Mouse (Mus musculus): ENCODE results near the gene Ccno. TPM values are rescaled to one million over a fixed set of nuclear protein-coding genes. Genes with fewer than 3 reads are reported as not detected.

Gene Ccno
- polyA plus RNA-seq, 1 experiment, result 7.6 TPM

- H3K27me3 ChIP-seq (ENCODE audit: control insufficient read depth, insufficient read depth, insufficient read length), result no peaks in the 10 kb centered on the region
- no peak overlapping the region for H3ac ChIP-seq (ENCODE audit: control insufficient read depth, insufficient read length, low read depth)
- H3K79me2 ChIP-seq (ENCODE audit: control insufficient read depth, insufficient read depth), result no peaks in the 10 kb centered on the region
- no peaks in the 10 kb centered on the region for H3K79me3 ChIP-seq (ENCODE audit: low read depth)
- H3K4me3 ChIP-seq (ENCODE audit: insufficient read depth, poor library complexity, severe bottlenecking), result no peak overlapping the region
- no peaks in the 10 kb centered on the region for H3K36me3 ChIP-seq (ENCODE audit: control insufficient read depth, insufficient read depth)
- no peak for TF ChIP-seq MAX (IDR thresholded peaks at IDR 0.05)
- no peak for TF ChIP-seq CEBPB (IDR thresholded peaks at IDR 0.05; ENCODE audit: low read depth)
- no peak for TF ChIP-seq USF1 (IDR thresholded peaks at IDR 0.05; ENCODE audit: low read depth)
- TF ChIP-seq FOSL1 (IDR thresholded peaks at IDR 0.05; ENCODE audit: insufficient read depth, low read length, poor library complexity, severe bottlenecking), result no peak
- no peak for TF ChIP-seq MYOG (IDR thresholded peaks at IDR 0.05; ENCODE audit: control insufficient read depth, extremely low read depth, insufficient read length)
Observed at GRCm38 (mm10) chr13:113022467-113022866, 34.9 kb downstream of the Ccno start.

- H3K4me3 ChIP-seq (ENCODE audit: insufficient read depth, poor library complexity, severe bottlenecking), result no peak overlapping the region
- H3K79me2 ChIP-seq (ENCODE audit: control insufficient read depth, insufficient read depth), result no peaks in the 10 kb centered on the region
- no peaks in the 10 kb centered on the region for H3K36me3 ChIP-seq (ENCODE audit: control insufficient read depth, insufficient read depth)
- TF ChIP-seq USF1 (IDR thresholded peaks at IDR 0.05; ENCODE audit: low read depth) (no peak), MYOG (IDR thresholded peaks at IDR 0.05; ENCODE audit: control insufficient read depth, extremely low read depth, insufficient read length) (no peak), CEBPB (IDR thresholded peaks at IDR 0.05; ENCODE audit: low read depth) (peak; percentile 65), FOSL1 (IDR thresholded peaks at IDR 0.05; ENCODE audit: insufficient read depth, low read length, poor library complexity, severe bottlenecking) (no peak), MYOD1 (IDR thresholded peaks at IDR 0.05; ENCODE audit: control insufficient read depth, insufficient read length, low read depth) (no peak), CTCF (IDR thresholded peaks at IDR 0.05; ENCODE audit: control insufficient read depth, insufficient read depth, insufficient read length) (no peak)
- no peaks in the 10 kb centered on the region for H3K27me3 ChIP-seq (ENCODE audit: control insufficient read depth, insufficient read depth, insufficient read length)
- no peaks in the 10 kb centered on the region for H3K79me3 ChIP-seq (ENCODE audit: low read depth)
- peak overlapping the region; percentile 35 for H3ac ChIP-seq (ENCODE audit: control insufficient read depth, insufficient read length, low read depth)
Observed at GRCm38 (mm10) chr13:113023274-113024143, 35.9 kb downstream of the Ccno start.

- no peaks in the 10 kb centered on the region for H3K27me3 ChIP-seq (ENCODE audit: control insufficient read depth, insufficient read depth, insufficient read length)
- H3K79me2 ChIP-seq (ENCODE audit: control insufficient read depth, insufficient read depth), result no peaks in the 10 kb centered on the region
- H3ac ChIP-seq (ENCODE audit: control insufficient read depth, insufficient read length, low read depth), result no peak overlapping the region
- H3K4me3 ChIP-seq (ENCODE audit: insufficient read depth, poor library complexity, severe bottlenecking), result no peak overlapping the region
- TF ChIP-seq MYOG (IDR thresholded peaks at IDR 0.05; ENCODE audit: control insufficient read depth, extremely low read depth, insufficient read length) (no peak), FOSL1 (IDR thresholded peaks at IDR 0.05; ENCODE audit: insufficient read depth, low read length, poor library complexity, severe bottlenecking) (no peak), USF1 (IDR thresholded peaks at IDR 0.05; ENCODE audit: low read depth) (no peak), MAX (IDR thresholded peaks at IDR 0.05) (no peak), MYOD1 (IDR thresholded peaks at IDR 0.05; ENCODE audit: control insufficient read depth, insufficient read length, low read depth) (no peak), CTCF (IDR thresholded peaks at IDR 0.05; ENCODE audit: control insufficient read depth, insufficient read depth, insufficient read length) (no peak), CEBPB (IDR thresholded peaks at IDR 0.05; ENCODE audit: low read depth) (no peak)
- H3K79me3 ChIP-seq (ENCODE audit: low read depth), result no peaks in the 10 kb centered on the region
- no peaks in the 10 kb centered on the region for H3K36me3 ChIP-seq (ENCODE audit: control insufficient read depth, insufficient read depth)
Observed at GRCm38 (mm10) chr13:113031351-113031750, 43.7 kb downstream of the Ccno start.

GRCm38 (mm10) chr13:113031792-113032571, 44.4 kb downstream of the Ccno start:
- H3K79me2 ChIP-seq (ENCODE audit: control insufficient read depth, insufficient read depth), result no peaks in the 10 kb centered on the region
- no peaks in the 10 kb centered on the region for H3K79me3 ChIP-seq (ENCODE audit: low read depth)
- peak overlapping the region; percentile 30 for H3ac ChIP-seq (ENCODE audit: control insufficient read depth, insufficient read length, low read depth)
- TF ChIP-seq FOSL1 (IDR thresholded peaks at IDR 0.05; ENCODE audit: insufficient read depth, low read length, poor library complexity, severe bottlenecking) (no peak), MYOD1 (IDR thresholded peaks at IDR 0.05; ENCODE audit: control insufficient read depth, insufficient read length, low read depth) (no peak), MYOG (IDR thresholded peaks at IDR 0.05; ENCODE audit: control insufficient read depth, extremely low read depth, insufficient read length) (no peak), CEBPB (IDR thresholded peaks at IDR 0.05; ENCODE audit: low read depth) (no peak), CTCF (IDR thresholded peaks at IDR 0.05; ENCODE audit: control insufficient read depth, insufficient read depth, insufficient read length) (no peak), MAX (IDR thresholded peaks at IDR 0.05) (no peak), USF1 (IDR thresholded peaks at IDR 0.05; ENCODE audit: low read depth) (no peak)
- H3K36me3 ChIP-seq (ENCODE audit: control insufficient read depth, insufficient read depth), result no peaks in the 10 kb centered on the region
- H3K27me3 ChIP-seq (ENCODE audit: control insufficient read depth, insufficient read depth, insufficient read length), result no peaks in the 10 kb centered on the region
- H3K4me3 ChIP-seq (ENCODE audit: insufficient read depth, poor library complexity, severe bottlenecking), result no peak overlapping the region

GRCm38 (mm10) chr13:113032831-113033230, 45.2 kb downstream of the Ccno start:
- no peaks in the 10 kb centered on the region for H3K79me3 ChIP-seq (ENCODE audit: low read depth)
- H3K4me3 ChIP-seq (ENCODE audit: insufficient read depth, poor library complexity, severe bottlenecking), result no peak overlapping the region
- H3ac ChIP-seq (ENCODE audit: control insufficient read depth, insufficient read length, low read depth), result no peak overlapping the region
- no peak for TF ChIP-seq USF1 (IDR thresholded peaks at IDR 0.05; ENCODE audit: low read depth)
- no peak for TF ChIP-seq CEBPB (IDR thresholded peaks at IDR 0.05; ENCODE audit: low read depth)
- no peak for TF ChIP-seq FOSL1 (IDR thresholded peaks at IDR 0.05; ENCODE audit: insufficient read depth, low read length, poor library complexity, severe bottlenecking)
- no peak for TF ChIP-seq MYOD1 (IDR thresholded peaks at IDR 0.05; ENCODE audit: control insufficient read depth, insufficient read length, low read depth)
- TF ChIP-seq MYOG (IDR thresholded peaks at IDR 0.05; ENCODE audit: control insufficient read depth, extremely low read depth, insufficient read length), result no peak
- TF ChIP-seq MAX (IDR thresholded peaks at IDR 0.05), result no peak
- no peak for TF ChIP-seq CTCF (IDR thresholded peaks at IDR 0.05; ENCODE audit: control insufficient read depth, insufficient read depth, insufficient read length)
- H3K79me2 ChIP-seq (ENCODE audit: control insufficient read depth, insufficient read depth), result no peaks in the 10 kb centered on the region
- H3K27me3 ChIP-seq (ENCODE audit: control insufficient read depth, insufficient read depth, insufficient read length), result no peaks in the 10 kb centered on the region
- H3K36me3 ChIP-seq (ENCODE audit: control insufficient read depth, insufficient read depth), result no peaks in the 10 kb centered on the region

Data from C2C12 (cell line).